Mouse (Mus musculus) spleen, postnatal 36 days (tissue): ENCODE measurements around the gene Cadm2.

ENCODE experiments used
- DNase-seq, 2 experiments: peaks; one replicate each; pipeline ENCODE4 v3.0.0; 2022; ENCODE audit warnings: low spot score in 2 of 2, mixed read lengths in 1 of 2

The Cadm2 gene

GRCm38 (mm10) chr16:66731212-66731611 is 889.5 kb downstream of the Cadm2 start:
- DNase-seq: no peak

DNA sequence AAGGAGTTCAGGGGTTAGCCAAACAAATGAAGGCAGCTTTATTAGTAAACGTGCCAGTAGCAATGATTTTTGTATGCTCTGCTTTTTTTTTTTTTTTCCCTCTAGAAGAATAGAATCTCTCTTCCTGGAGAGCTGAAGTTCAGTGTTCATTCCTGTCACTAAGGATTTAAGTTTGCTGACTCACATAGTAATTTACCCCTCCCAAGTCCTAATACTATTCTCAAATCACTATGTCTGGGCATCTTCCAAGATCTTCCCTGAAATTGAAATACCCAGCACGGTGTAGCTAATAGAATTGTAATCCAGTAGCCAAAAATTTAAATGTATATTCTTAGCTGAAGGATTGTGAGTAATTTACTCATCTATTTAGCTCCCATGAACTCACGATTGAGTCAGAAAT is 914.2 kb downstream of the Cadm2 start:
- DNase-seq: no peak

DNA sequence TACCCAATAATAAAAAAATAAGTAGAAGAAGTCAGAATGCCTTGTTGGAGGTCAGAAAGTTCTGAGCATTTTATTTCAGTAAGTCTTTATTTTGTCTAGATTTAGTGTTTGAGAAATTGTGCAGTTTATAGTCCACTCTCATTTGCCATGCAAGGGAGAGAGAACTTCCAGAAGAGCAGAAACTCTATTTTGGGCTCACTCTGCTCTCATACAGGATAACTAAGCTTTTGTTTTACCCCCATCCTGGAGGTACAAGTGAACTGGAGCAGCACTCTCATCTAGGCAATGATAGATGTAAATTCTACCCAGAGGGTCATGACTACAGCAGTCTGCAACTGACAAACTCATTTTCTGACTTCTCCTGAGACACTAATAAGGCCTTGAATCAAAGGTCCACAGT is 925.9 kb downstream of the Cadm2 start:
- no peak for DNase-seq

- no peak for DNase-seq
Measured at GRCm38 (mm10) chr16:66677241-66677640, 943.5 kb downstream of the Cadm2 start.

GRCm38 (mm10) chr16:66651013-66651362 is 969.7 kb downstream of the Cadm2 start:
- no peak for DNase-seq

- no peak for DNase-seq
Measured at GRCm38 (mm10) chr16:66650348-66651012, 970.2 kb downstream of the Cadm2 start.

DNA sequence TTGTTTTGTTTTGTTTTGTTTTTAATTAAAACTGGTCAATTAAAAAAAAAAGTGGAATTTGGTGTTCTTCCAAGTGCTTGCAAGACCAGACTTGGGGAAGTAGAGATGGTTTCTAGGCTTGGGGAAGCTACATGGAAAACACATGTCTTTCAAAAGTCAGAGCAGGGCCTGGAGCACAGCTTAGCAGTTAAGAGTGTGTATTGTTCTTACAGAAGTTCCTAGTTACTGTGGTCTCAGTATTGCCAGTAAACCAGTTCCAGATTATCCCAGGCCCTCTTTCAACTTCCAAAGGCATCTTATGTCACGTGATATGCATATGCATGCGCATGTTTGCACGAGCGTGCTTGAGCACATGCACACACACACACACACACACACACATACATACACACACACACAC is 972.9 kb downstream of the Cadm2 start:
- DNase-seq: no peak

GRCm38 (mm10) chr16:66643606-66644005 is 977.1 kb downstream of the Cadm2 start:
- no peak for DNase-seq

GRCm38 (mm10) chr16:66627527-66627926 is 993.2 kb downstream of the Cadm2 start:
- no peak for DNase-seq

- no peak for DNase-seq
Measured at GRCm38 (mm10) chr16:66622423-66622822, 998.3 kb downstream of the Cadm2 start.

GRCm38 (mm10) chr16:66612624-66613023 is 1008.1 kb downstream of the Cadm2 start:
- DNase-seq: no peak
